Mouse (Mus musculus): ENCODE results near the gene Gm28230.

The Gm28230 gene

GRCm38 (mm10) chr2:74739869-74740268 lies 13.3 kb downstream of the Gm28230 start:
- no peak for DNase-seq (ENCODE audit: low spot score)

- no peak for DNase-seq (ENCODE audit: low spot score)
These were observed 14.0 kb downstream of the Gm28230 start for GRCm38 (mm10) chr2:74740311-74741091.

GRCm38 (mm10) chr2:74741252-74741978 lies 14.9 kb downstream of the Gm28230 start:
- no peak for DNase-seq (ENCODE audit: low spot score)

DNA sequence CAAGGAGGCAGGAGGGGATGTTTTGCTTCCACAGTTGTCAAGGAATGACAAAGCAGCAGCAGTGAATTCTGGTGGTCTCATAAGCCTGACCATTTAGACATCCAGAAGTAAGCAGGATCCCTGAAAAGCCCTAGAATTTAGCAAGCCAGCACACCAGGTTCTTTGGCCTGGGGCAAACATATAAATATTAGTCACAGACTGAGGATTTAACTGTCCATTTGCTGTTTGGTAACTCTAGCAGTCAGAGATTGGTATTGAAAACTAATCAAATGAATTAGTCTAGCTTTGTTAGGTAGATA lies 15.4 kb downstream of the Gm28230 start:
- no peak for DNase-seq (ENCODE audit: low spot score)

GRCm38 (mm10) chr2:74745540-74746297 lies 19.2 kb downstream of the Gm28230 start:
- no peak for DNase-seq (ENCODE audit: low spot score)

DNA sequence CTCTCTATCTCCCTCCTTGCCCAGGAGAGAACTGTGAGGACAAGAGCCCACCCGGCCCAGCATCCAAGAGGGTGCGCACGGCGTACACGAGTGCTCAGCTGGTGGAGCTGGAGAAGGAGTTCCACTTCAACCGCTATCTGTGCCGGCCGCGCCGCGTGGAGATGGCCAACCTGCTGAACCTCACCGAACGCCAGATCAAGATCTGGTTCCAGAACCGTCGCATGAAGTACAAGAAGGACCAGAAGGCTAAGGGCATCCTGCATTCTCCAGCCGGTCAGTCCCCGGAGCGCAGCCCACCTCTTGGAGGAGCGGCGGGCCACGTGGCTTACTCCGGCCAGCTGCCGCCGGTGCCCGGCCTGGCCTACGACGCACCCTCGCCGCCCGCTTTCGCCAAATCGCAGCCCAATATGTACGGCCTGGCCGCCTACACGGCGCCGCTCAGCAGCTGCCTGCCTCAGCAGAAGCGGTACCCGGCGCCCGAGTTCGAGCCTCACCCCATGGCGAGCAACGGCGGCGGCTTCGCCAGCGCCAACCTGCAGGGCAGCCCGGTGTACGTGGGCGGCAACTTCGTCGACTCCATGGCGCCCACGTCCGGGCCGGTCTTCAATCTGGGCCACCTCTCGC lies 19.9 kb downstream of the Gm28230 start:
- DNase-seq (ENCODE audit: low spot score): no peak

GRCm38 (mm10) chr2:74747006-74747405 lies 20.5 kb downstream of the Gm28230 start:
- no peak for DNase-seq (ENCODE audit: low spot score)

DNA sequence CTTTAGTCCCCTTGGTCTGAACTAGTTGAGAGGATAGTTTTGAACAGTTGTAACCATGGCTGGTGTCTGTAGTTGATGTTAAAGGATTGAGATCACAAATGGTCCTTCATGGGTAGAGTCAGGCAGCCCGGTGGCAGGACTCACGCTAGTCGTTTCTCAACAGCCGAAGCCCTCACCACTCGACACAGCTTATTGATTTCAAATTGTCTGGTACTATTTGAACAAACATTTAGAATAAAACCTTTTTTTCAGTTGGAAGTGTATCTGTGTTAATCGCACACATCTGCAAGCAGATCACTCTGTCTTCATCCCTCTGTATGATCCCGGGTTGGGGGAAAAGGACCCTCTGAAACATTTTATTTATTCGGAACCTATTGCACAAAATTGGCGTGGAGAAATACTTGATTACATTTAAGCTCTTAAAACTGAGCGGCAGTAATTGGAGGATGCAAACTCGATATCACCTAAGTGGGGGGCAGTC lies 21.2 kb downstream of the Gm28230 start:
- DNase-seq (ENCODE audit: low spot score): no peak

- no peak for DNase-seq (ENCODE audit: low spot score)
These were observed 22.0 kb downstream of the Gm28230 start for GRCm38 (mm10) chr2:74748436-74748995.

- DNase-seq (ENCODE audit: low spot score): no peak
These were observed 23.0 kb downstream of the Gm28230 start for GRCm38 (mm10) chr2:74749337-74750121.

DNA sequence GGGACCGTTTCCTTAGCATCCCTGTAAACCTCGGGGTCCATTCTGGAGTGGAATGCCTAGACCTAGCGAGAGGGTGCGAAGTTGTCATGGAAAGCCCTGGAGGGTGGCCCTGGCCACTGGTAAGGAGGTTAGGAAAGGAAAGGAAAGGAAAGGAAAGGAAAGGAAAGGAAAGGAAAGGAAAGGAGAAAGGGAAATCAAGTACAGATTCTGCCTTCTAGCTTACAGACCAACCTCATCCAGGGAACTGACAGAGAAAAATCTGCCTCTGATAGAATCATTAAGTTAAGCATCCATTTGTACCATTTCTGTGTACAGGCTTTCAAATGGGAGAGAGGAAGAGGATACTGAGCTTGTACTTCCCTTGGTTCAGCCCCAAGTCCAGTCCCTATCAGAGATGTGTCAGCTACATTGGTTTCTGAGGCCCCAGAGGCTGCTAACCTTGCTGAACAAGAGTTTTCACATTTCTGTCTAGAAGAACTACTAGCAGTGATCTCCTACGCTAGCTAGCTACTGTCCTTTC lies 24.3 kb downstream of the Gm28230 start:
- no peak for DNase-seq (ENCODE audit: low spot score)

GRCm38 (mm10) chr2:74751861-74752260 lies 25.3 kb downstream of the Gm28230 start:
- no peak for DNase-seq (ENCODE audit: low spot score)

DNA sequence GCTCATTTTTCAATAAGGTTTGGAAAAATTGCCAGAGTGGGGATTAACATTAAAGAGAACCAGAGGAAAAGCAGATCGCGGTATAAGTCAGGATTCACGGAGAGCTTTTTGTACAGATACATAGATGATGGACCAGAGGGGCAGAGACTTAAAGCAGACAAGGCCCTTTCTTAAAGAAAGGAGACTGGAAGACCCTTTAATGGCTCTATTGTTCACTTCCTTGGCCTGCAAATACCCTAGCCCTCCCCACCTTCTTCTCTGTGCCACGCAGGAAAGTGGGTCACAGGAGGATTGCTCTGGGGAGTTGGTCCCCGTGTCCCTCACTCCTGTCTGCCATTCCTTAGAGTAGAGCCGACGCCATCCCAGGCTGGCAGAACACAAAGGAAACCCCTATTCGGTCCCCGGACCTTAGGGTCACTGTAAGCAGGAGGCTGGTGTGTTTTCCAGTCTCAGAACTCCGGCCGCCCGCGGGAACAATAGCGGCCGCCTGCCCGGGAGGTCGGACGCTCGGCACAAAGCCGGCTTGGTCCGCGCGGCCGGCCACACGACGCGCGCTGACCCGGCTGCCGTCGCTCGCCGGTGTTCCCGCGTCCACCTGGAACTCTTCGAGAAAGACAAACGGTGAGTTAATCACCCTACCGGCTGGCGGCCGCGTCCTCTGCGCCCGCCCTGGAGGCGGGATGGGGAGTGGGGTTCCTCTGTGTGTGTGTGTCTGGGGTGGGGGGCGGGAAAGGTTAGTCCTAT lies 26.1 kb downstream of the Gm28230 start:
- DNase-seq (ENCODE audit: low spot score): no peak

GRCm38 (mm10) chr2:74753175-74753523 lies 26.6 kb downstream of the Gm28230 start:
- no peak for DNase-seq (ENCODE audit: low spot score)

DNA sequence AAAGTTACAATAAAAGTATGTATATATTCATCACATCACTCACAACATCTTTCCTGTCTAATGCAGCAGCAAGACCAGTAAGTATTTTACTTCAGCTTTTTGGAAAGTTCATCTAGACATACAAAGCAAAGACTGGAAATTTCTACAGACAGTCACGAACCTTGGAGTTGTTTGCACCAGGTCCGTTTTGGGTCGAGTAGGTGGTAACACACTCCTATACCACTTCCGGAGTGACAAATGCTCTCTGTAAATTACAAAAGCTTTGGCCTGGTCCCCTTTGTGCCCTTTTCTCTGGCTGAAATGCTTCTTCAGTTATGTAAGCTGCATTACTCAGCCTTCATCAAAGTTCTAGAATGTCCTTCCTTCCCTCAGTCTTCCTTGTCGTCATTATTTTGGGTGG lies 27.2 kb downstream of the Gm28230 start:
- DNase-seq (ENCODE audit: low spot score): no peak

GRCm38 (mm10) chr2:74760146-74760545 lies 33.6 kb downstream of the Gm28230 start:
- no peak for DNase-seq (ENCODE audit: low spot score)

- no peak for DNase-seq (ENCODE audit: low spot score)
These were observed 35.4 kb downstream of the Gm28230 start for GRCm38 (mm10) chr2:74761941-74762340.

DNA sequence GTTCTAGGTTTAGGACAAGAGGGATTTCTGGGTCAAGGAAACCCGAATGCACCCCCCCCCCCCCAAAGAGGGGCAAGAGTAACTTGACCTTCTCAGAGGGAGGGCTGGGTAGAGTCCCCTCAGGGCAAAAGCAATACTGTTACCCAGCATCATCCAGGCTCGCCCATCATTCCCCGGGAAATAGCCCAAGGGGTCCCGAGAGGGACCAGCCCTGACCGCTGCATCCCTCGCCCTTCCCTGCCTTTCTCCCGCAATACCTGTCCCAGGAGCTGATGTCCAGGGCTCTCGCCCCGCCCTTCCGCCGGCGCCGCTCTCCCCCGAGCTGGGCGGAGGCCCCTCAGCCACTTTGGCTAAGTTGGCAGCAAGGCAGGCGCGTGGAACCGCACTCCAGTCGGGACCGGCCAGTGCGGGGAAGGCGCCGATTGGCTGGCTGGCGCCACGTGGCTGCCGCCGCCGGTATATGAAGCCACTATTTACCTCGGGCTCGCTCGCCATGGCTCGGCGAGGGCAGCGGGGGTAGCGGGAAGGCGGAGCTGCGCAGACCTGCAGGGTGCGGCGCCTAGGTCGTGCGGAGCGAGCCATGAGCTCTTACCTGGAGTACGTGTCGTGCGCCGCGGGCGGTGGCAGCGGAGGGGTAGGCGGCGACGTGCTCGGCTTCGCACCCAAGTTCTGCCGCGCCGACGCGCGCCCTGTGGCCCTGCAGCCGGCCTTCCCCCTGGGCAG lies 36.2 kb downstream of the Gm28230 start, which contains the start of gene Hoxd1:
Hoxd1 (plus strand) TSS at position 459 of the 723 bp plus-strand sequence.
- peak; percentile 53 for DNase-seq (ENCODE audit: low spot score)

DNA sequence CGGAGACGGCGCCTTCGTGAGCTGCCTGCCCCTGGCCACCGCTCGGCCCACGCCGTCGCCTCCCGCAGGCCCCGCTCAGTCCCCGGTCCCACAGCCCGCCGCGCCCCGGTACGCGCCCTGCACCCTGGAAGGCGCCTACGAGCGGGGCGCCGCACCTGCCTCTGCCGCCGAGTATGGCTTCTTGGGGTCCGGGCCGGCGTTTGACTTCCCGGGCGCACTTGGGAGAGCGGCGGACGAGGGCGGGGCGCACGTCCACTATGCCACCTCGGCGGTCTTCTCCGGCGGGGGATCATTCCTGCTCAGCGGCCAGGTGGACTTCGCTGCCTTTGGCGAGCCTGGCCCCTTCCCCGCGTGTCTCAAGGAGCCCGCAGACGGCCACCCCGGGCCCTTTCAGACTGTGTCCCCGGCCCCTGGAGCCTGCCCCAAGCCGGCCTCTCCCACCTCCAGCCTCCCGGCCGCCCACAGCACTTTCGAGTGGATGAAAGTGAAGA lies 36.8 kb downstream of the Gm28230 start:
- no peak for DNase-seq (ENCODE audit: low spot score)
